Mouse (Mus musculus): ENCODE measurements at regions not wholly inside any gene's neighbourhood (a gene's known extent, or its start where the extent isn't known, plus 50 kb on each side); places are given as distances from the start of the nearest gene placed in this dataset.

DNA sequence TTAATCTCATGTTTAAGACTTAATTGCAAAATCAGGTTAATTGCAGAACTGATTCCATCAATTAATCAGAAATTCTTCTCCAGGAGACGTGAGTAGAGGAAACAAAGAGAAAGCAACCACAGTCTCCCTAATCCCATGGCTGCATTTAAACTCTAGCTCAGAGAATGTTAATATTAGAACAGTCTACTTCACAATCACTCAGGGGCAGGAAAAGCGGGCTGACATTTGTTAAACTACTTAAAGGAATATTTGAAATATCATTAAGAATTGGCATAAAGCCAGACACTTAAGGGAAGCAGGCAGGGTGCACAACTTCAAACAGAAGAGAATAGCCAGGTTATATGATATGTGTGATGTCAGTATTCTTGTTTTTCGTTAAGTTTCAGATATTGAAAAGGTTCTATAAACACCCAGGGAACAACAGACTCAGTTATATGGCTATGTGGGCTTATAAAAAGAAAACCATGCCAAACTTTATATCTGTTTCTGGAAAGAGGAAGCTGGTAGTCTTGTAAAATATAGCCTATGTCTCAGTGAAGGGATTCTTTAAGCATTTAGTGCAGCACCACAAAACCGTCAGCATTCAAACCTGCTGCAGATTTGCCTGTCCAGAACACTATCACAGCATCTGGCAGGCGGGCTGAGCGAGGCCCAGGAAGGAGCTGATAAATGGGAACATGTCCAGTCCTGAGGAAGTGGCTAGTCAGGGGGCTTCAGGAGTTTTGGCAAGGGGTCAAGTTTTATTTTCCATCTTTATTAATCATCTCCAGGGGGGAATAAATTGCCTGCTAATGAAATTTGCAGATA, 787.9 kb upstream of the Fat3 start:
- TF ChIP-seq POLR2A (IDR thresholded peaks at IDR 0.05; ENCODE audit: borderline replicate concordance, insufficient read depth, low read length) (no peak), CTCF (IDR thresholded peaks at IDR 0.05; ENCODE audit: borderline replicate concordance, insufficient read depth, low read depth, low read length) (no peak)

Data from cerebellum, adult 2 months (tissue).